Mouse (Mus musculus) liver, embryonic 14.5 days (tissue): ENCODE measurements around the gene Nwd1. TPM values are rescaled to one million over a fixed set of nuclear protein-coding genes. Genes with fewer than 3 reads are reported as not detected.

Experiments used
- ATAC-seq: fragments of 200-750 bp; cut with Nextera tagmentation; 2 replicates; pipeline ENCODE4 v1.8.0; 2017; ENCODE audit warnings: moderate number of reproducible peaks, mild to moderate bottlenecking, moderate library complexity; ENCODE audit not compliant: insufficient read depth
- DNase-seq, 3 experiments: peaks; one replicate each; pipeline ENCODE4 v3.0.0-alpha.2; 2012 to 2013; ENCODE audit warnings: low read depth in 3 of 3, low spot score in 3 of 3
- H3K27ac ChIP-seq: fragments of 300-500 bp; sonication (generic); 2 replicates; pipeline ENCODE4 v1.5.1; 2014; ENCODE audit warnings: moderate library complexity, mild to moderate bottlenecking, control low read depth, inconsistent platforms
- H3K27me3 ChIP-seq: fragments of 300-500 bp; sonication (generic); 2 replicates; pipeline ENCODE4 v1.6.1; 2014; ENCODE audit warnings: mild to moderate bottlenecking, low read length, moderate library complexity; ENCODE audit not compliant: control insufficient read depth, insufficient read depth
- H3K36me3 ChIP-seq: fragments of 300-500 bp; sonication (generic); replicated peaks from 2 replicates; pipeline ENCODE4 v1.6.1; 2014; ENCODE audit warnings: low read depth; ENCODE audit not compliant: control insufficient read depth, insufficient read depth
- H3K4me1 ChIP-seq, 2 experiments: fragments of 200-500 bp in 1 of 2; fragments of 300-500 bp in 1 of 2; sonication (generic) in 1 of 2; replicated peaks; 2 replicates each; pipeline ENCODE4 v1.6.1; 2012 to 2014; ENCODE audit warnings: antibody characterized with exemption in 1 of 2, inconsistent platforms in 1 of 2, low read length in 1 of 2; ENCODE audit not compliant: control insufficient read depth in 2 of 2, insufficient read depth in 2 of 2
- H3K4me2 ChIP-seq: fragments of 300-500 bp; sonication (generic); 2 replicates; pipeline ENCODE4 v1.6.1; 2014; ENCODE audit warnings: low read depth, mild to moderate bottlenecking, control low read depth, moderate library complexity
- H3K4me3 ChIP-seq, 2 experiments: fragments of 200-500 bp in 1 of 2; fragments of 300-500 bp in 1 of 2; sonication (generic) in 1 of 2; 2 replicates each; pipeline ENCODE4 v1.5.1; 2012 to 2014; ENCODE audit warnings: low read depth in 2 of 2, low read length in 2 of 2, mild to moderate bottlenecking in 2 of 2, control low read depth in 1 of 2, inconsistent platforms in 1 of 2, moderate library complexity in 1 of 2; ENCODE audit not compliant: insufficient read depth in 1 of 2
- H3K9ac ChIP-seq: fragments of 300-500 bp; sonication (generic); replicated peaks from 2 replicates; pipeline ENCODE4 v1.6.1; 2014; ENCODE audit warnings: mild to moderate bottlenecking, control low read depth, moderate library complexity
- H3K9me3 ChIP-seq: fragments of 300-500 bp; sonication (generic); 2 replicates; pipeline ENCODE4 v1.6.1; 2016; ENCODE audit warnings: low read length, mixed read lengths; ENCODE audit not compliant: control insufficient read depth
- CTCF ChIP-seq: IDR thresholded peaks from 2 replicates; pipeline ENCODE4 v1.5.1; 2016; ENCODE audit warnings: antibody characterized with exemption, low read depth, control low read depth
- EP300 ChIP-seq: IDR thresholded peaks from 2 replicates; pipeline ENCODE4 v1.6.1; 2016; ENCODE audit warnings: antibody characterized with exemption, low read depth
- WGBS: fragments of 180-500 bp; shearing (Covaris S2); extraction: QIAGEN DNeasy Blood & Tissue Kit; methylation state at CpG from one replicate; pipeline ENCODE4 v1.1.7; 2014; ENCODE audit not compliant: insufficient replicate concordance; 5-methylcytosine and 5-hydroxymethylcytosine counted together
- polyA plus RNA-seq, 2 experiments: library from polyadenylated mRNA; depleted of rRNA in 1 of 2; stranded (reverse) in 1 of 2; unstranded in 1 of 2; fragments of >200 nt; fragmentation: Nextera tagmentation in 1 of 2; extraction: Ambion mirVana in 1 of 2; gene quantifications; 2 replicates each; pipeline versions ENCODE4 v1.2.1 to v1.2.3; 2012 to 2014

Nwd1 gene
- polyA plus RNA-seq, 2 experiments = under 0.01 TPM; not detected in 1

DNA sequence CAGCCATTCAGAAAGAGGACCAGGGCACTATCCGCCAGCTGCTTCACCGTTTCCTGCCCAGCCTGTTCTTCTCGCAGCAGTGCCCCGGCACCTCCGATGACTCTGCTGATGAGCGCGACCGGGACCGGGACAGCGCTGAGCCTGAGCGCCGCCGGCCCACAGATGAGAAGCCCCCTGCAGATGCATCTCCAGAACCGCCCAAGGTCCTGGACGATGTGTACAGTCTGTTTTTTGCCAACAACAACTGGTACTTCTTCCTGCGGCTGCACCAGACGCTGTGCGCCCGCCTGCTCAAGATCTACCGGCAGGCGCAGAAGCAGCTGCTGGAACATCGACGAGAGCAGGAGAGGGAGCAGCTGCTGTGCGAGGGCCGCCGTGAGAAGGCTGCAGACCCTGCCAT, 103.3 kb downstream of the Nwd1 start:
- Histone ChIP-seq H3K27ac (no peak overlapping the region), H3K36me3 (peaks cover 12% of the 10 kb centered on the region; the same call in 1 of the 2 replicates), H3K27me3 (no peaks in the 10 kb centered on the region), H3K4me2 (no peak overlapping the region), H3K9me3 (no peaks in the 10 kb centered on the region), H3K9ac (no peak overlapping the region), H3K4me3 (no peak overlapping the region), H3K4me1 (no peaks in the 10 kb centered on the region)
- 88% methylated on average over 26 of the region's 26 CpGs for WGBS
- ATAC-seq = no peak
- TF ChIP-seq EP300 (no peak), CTCF (no peak)
- DNase-seq = no peak

DNA sequence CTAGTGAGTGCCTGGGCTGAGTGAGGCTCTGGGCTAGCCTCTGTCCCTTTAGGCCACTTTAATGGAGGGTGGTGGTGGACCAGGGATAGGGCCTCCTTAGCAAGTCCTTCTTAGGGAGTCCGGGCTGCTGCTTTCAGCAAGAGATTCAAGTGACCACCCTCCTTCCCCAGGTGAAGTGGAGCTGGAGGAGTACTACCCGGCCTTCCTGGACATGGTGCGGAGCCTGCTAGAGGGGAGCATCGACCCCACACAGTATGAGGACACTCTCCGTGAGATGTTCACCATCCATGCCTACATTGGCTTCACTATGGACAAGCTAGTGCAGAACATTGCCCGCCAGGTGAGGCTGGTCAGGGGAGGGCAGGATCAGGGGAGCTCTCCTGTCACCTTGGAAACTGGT, 103.8 kb downstream of the Nwd1 start:
- H3K27ac ChIP-seq = no peak overlapping the region
- ATAC-seq (no peak), DNase-seq (no peak)
- H3K9ac ChIP-seq = no peak overlapping the region
- no peak overlapping the region for H3K4me2 ChIP-seq
- H3K27me3 ChIP-seq = no peaks in the 10 kb centered on the region
- 77% methylated on average over 6 of the region's 6 CpGs for WGBS
- no peak for TF ChIP-seq CTCF
- no peak for TF ChIP-seq EP300
- H3K4me3 ChIP-seq = no peak overlapping the region
- peaks cover 12% of the 10 kb centered on the region; the same call in 1 of the 2 replicates for H3K36me3 ChIP-seq
- no peaks in the 10 kb centered on the region for H3K4me1 ChIP-seq
- H3K9me3 ChIP-seq = no peaks in the 10 kb centered on the region

DNA sequence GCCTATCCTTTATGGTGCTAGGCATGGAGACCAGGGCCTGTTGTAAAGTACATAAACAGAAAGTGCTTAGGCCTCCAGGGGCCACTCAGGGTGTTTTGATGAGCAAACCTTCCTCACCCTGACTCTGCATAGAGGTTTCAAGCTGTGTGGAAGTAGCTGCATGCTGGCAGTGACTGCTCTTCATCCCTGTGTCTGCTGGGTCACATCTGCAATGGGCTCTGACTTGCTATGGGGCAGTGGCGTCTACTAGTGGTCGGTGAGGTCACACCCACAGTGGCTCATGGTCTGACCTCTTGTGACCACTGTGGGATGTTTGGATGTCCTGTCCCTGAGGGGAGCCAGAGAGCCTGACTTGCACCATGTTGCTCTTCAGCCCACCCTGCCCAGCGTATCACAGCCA, 104.6 kb downstream of the Nwd1 start:
- Histone ChIP-seq H3K27ac (no peak overlapping the region), H3K36me3 (peaks cover 12% of the 10 kb centered on the region; the same call in 1 of the 2 replicates), H3K4me1 (no peaks in the 10 kb centered on the region), H3K4me2 (no peak overlapping the region), H3K9me3 (no peaks in the 10 kb centered on the region), H3K4me3 (no peak overlapping the region), H3K9ac (no peak overlapping the region), H3K27me3 (no peaks in the 10 kb centered on the region)
- 74% methylated on average over 3 of the region's 3 CpGs for WGBS
- ATAC-seq = no peak
- peak; percentile 33 for TF ChIP-seq CTCF
- no peak for TF ChIP-seq EP300
- DNase-seq = no peak

DNA sequence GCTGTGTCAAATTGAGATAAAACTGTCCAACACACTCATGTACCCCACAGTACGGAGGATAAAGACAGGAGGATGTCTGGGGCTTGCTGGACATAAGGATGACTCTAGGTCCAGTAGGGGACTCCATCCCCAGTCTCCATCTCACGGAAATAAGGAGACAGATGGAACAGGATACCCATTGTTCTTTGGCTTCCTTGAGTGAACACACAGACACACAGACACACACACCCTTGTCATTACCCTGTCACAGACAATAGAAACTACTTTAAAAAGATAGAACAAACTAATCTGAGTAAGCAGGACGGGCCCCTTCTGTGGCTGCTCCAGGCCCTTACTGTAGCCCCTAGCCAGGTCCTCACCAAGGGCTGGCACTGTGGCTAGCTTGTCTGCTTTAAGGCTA, 105.8 kb downstream of the Nwd1 start:
- Histone ChIP-seq H3K27ac (no peak overlapping the region), H3K4me2 (no peak overlapping the region), H3K9ac (no peak overlapping the region), H3K27me3 (no peaks in the 10 kb centered on the region), H3K36me3 (peaks cover 12% of the 10 kb centered on the region; the same call in 1 of the 2 replicates), H3K4me1 (no peaks in the 10 kb centered on the region), H3K4me3 (no peak overlapping the region), H3K9me3 (no peaks in the 10 kb centered on the region)
- DNase-seq = no peak
- TF ChIP-seq CTCF (no peak), EP300 (no peak)
- WGBS = 69% methylated on average over 3 of the region's 3 CpGs
- ATAC-seq = no peak

DNA sequence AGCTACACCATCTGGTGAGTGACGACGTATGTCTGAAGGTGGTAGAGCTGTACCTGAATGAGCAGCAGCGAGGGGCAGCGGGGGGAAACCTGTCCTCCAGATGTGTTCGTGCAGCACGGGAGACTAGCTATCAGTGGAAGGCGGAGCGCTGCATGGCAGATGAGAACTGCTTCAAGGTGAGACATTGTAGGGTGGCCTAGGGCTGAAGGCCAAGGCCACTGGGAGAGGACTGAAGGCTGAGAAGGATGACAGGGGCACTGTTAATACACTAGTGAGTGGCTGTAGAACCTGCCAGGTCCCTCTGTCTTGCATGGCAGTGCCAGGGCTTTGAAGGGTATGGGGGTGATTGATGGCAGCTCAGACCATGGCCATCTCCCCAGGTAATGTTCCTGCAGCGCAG, 106.7 kb downstream of the Nwd1 start:
- no peaks in the 10 kb centered on the region for H3K4me1 ChIP-seq
- H3K27ac ChIP-seq = no peak overlapping the region
- no peak for DNase-seq
- TF ChIP-seq CTCF (no peak), EP300 (no peak)
- H3K4me2 ChIP-seq = no peak overlapping the region
- no peaks in the 10 kb centered on the region for H3K27me3 ChIP-seq
- H3K9me3 ChIP-seq = no peaks in the 10 kb centered on the region
- H3K36me3 ChIP-seq = peaks cover 7% of the 10 kb centered on the region; the same call in 1 of the 2 replicates
- H3K4me3 ChIP-seq = no peak overlapping the region
- WGBS = 85% methylated on average over 9 of the region's 9 CpGs
- no peak overlapping the region for H3K9ac ChIP-seq
- no peak for ATAC-seq
